Mouse (Mus musculus) layer of hippocampus, postnatal 25 days (tissue): ENCODE measurements around the gene Lrrc7. TPM values are rescaled to one million over a fixed set of nuclear protein-coding genes. Genes with fewer than 3 reads are reported as not detected.
A peak's percentile ranks its signal among the peaks of the same experiment; 100 is the strongest.

Source experiments
- DNase-seq, 2 experiments: peaks; one replicate each; pipeline ENCODE4 v3.0.0; 2022; ENCODE audit warnings: mixed read lengths in 2 of 2, low spot score in 1 of 2; ENCODE audit errors: extremely low spot score in 1 of 2
- total RNA-seq, 2 experiments: library from RNA; stranded (reverse); gene quantifications; 2 replicates each; pipeline ENCODE4 v1.2.3; 2021

The Lrrc7 gene
- total RNA-seq, 2 experiments from 2014 or later, result 101 to 138 TPM

- DNase-seq, result no peak
These were observed 192.9 kb downstream of the Lrrc7 start for GRCm38 (mm10) chr3:158369169-158369568.

GRCm38 (mm10) chr3:158365801-158366200 is 196.2 kb downstream of the Lrrc7 start:
- DNase-seq, result no peak

GRCm38 (mm10) chr3:158362091-158362490 is 199.9 kb downstream of the Lrrc7 start:
- no peak for DNase-seq

GRCm38 (mm10) chr3:158356706-158357105 is 205.3 kb downstream of the Lrrc7 start:
- no peak for DNase-seq

- no peak for DNase-seq
These were observed 205.8 kb downstream of the Lrrc7 start for GRCm38 (mm10) chr3:158356194-158356593.

DNA sequence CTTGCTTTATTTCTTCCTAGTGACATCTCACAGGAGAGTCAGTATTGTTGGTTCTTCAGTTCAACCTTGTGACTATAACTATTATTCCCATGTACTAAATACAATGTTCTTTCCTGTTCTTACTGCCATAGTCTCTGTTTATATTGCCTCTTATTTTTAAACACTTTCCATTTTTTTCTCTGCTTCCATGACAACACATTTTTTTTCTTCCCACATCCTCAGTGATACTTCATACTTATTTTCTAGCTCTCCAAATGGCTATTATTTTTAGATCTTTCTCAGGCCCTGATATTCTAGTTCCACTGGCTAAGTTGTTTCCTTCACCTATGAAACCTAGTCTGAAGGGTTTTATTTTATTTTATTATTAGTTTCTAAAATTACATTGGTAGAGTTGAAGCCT is 221.2 kb downstream of the Lrrc7 start:
- DNase-seq, result no peak

DNA sequence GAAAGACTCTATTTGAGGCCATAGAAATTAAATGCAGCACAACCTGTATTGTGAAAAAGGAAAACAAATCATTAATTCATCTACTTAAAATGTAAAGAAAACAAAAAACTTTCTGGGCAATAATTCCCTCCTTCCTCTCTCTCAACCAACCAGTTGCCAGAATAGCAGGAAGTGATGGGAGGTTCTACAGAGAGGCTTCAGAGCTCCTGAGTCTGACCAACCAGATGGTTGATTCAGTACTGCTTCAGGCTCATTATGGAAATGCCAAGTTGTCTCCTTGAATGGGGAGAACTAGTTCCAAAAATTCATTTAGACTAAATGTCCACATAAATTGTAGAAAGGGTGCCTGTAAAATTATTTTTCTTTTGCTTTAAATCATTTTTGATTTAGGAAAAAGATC is 231.9 kb downstream of the Lrrc7 start:
- DNase-seq, result no peak

GRCm38 (mm10) chr3:158310391-158310790 is 251.6 kb downstream of the Lrrc7 start:
- no peak for DNase-seq

DNA sequence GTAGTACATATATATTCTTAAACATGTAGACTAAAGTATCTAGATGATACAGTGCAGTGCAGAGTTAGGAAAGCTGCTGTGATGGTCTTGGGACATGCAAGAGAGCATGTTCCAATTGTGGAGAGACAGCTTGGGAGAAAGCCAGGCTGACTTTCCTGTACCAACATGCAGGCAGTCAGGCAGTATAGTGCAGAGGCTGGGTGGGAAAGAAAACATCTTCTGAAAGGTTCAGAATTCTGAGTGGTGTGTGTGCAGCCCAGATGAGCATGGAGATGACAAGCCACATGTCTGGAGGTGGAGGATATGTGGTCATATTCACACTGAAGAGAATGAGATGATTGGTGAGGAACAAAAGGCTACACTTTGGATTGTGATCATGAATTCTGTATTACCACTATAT is 254.6 kb downstream of the Lrrc7 start:
- no peak for DNase-seq

DNA sequence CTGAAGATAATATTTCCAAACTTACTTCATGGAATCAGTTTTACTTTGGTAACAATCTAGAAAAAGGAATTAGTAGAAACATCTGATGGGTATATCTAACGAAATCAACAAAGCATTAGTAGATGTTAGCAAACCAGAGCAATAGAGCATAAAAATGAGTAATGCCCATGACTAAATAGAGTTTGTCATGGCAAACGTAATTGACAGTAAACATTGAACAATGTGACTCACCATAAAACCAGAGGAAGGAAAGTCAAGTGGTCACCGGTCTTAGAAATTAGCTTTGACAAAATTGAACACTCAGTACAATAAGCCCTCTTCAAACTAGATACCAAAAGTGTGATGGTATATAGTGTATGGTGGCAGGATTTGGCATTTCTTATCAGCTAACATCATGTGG is 263.3 kb downstream of the Lrrc7 start:
- DNase-seq, result no peak

DNA sequence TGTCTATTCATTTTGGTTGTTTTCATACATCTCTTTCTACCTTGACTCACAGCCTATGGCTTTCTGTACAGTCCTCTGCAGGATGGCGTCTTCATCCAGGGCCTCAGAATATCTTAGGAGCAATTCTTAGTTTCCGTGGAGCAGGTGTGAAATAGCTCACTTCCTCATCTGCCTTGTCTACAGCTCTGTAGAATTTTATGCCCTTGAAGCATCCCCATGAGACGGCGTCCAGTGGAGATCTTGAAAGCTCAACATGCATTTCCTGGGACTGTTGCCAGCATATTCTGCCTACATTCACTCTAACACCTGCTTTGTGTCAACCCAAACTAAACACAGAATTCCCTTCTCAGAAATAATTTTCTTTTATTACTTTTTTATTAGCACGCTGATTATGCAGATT is 267.0 kb downstream of the Lrrc7 start:
- no peak for DNase-seq

DNA sequence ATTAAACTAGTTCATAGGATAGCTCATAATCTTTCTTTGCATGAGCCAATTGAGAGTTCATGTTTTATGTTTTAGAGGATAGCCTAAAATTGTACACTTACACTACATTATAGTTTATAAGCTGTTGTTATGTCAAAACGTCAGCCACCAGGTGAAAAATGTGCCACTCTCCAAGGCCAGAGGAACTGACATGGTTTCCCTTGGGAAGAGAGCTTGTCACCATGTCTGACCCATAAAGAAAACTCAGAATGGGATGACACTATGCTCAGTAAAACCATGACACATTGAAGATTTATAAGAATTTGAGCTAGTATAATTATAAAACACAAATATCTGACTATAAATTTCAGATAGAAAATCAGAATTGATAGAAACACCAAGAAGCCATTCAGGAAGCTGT is 277.6 kb downstream of the Lrrc7 start:
- DNase-seq, result no peak

DNA sequence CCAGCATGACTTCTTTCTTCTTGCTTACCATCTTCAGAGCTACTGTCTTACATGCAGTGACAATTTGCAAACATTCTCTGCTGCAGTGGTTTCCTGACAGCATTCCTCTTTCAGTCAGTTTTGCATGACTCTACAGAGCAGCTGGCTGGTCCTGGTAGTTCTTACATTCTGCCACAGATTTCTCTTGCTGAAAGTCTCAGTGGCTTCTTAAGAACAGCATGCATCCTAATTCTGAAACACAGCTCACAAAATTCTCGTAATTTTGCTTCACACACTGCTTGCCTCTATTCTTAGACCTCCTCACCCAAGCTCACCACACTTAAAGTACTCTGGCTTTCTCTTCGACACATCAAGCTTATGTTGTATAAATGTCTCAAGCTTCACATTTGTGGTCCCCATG is 283.4 kb downstream of the Lrrc7 start:
- no peak for DNase-seq

DNA sequence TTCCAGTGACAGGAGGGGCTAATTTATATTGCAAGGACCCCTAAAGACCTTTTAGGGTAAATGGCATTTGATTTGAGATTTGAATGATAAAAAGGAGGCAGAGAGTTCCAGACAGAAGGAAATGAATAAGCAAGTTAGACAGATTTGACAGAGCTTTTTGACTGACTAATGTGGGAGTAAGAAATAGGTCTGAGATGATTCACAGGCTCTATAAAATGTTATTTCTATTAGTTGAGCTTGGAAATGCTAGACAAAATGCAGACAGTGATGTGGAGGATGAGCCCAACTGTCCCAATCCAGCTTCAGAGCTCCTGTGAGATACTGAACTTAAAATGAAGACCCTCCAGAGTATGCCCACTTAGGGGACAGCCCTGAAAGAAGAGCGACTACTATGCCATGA is 289.3 kb downstream of the Lrrc7 start:
- no peak for DNase-seq

DNA sequence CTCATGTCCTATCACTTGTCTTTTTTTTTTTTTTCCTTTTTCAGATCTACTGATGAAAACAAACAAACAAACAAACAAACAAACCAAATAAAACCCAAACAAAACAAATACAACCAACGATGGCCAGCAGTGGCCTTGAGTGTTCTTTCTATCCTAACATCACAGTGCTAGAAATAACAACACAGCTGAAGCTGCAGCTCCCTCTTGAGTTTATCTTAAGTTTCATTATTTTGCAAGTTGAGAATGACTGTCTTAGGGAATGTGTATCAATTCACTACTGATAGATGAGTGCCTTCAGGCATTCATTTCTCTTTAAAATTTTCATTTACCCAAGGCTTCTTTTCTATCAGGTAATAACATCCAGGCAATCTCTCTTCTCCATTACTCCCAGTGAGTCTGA is 291.1 kb downstream of the Lrrc7 start:
- no peak for DNase-seq

- no peak for DNase-seq
These were observed 309.4 kb downstream of the Lrrc7 start for GRCm38 (mm10) chr3:158252576-158252975.

DNA sequence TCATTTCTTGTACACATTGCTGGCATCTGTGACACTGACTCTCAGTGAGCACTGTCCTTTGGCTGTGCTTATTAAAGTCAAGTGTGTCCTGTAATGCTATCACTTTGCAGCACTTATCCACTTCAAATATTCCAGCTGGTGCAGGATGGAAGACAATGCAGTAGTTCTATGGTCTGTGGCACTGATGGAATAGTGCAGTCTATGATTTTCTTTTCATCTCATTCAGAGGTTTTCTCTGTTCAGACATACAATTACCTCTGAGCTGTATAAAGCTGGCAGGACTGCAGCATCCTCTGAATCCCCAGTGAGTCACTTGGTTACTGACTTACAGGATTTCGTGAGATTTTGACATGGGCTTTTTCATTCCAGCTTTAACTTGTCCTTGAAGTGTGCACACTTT is 314.3 kb downstream of the Lrrc7 start:
- DNase-seq, result no peak

DNA sequence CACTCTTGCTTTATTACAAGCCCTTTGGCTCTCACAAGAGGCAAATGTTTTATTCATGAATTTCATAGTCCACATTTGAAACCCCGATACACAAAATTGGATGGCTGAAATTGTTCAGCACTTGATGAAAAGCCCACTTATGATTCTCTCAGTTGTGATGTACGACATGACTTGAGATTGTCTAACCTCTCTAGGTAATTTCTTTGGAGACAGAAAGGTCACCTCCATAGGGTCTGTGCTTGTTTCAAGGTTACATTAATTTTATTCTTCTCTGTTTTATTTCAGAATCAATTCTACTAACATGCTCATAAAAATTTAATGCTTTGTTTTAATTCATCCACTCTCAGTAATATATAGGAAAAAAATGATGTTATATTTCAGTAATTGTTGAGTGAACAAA is 351.4 kb downstream of the Lrrc7 start:
- no peak for DNase-seq

DNA sequence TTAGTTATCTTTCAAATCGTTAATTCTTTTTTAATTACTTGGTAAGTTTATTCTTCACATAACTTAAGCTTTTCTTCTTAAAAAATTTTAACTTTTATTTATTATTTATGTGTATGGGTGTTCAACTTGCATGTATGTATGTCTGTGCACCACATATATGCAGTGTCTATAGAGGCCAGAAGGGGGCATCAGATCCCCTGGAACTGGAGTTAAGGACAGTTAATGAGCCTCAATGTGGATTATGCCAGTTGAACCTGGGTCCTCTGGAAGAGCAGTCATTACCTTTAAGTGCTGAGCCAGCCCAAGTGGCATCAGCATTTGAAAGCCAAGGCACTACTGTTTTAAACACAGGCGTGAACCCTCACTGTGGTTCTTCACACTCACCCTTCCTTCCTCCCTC is 352.0 kb downstream of the Lrrc7 start:
- DNase-seq, result peak in 1 of 2 experiments; percentile 54

DNA sequence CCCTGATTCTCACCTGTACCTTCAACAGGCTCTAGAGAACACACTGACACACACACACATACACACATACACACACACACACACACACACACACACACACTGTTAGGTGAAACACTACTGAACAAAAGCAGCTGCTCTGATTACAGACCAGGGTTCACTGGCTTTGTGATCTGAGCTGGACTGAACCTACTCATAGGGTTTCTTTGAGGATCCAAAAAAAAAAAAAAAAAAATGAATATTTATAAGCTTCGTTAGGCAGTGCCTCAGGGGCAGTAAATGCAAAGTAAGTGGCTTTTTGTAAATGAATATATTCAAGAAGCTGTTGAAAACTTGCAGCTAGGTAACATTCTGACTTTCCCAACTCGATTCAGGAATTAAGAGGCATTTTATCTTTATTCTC is 354.2 kb downstream of the Lrrc7 start:
- no peak for DNase-seq

- no peak for DNase-seq
These were observed 359.2 kb downstream of the Lrrc7 start for GRCm38 (mm10) chr3:158202776-158203175.

DNA sequence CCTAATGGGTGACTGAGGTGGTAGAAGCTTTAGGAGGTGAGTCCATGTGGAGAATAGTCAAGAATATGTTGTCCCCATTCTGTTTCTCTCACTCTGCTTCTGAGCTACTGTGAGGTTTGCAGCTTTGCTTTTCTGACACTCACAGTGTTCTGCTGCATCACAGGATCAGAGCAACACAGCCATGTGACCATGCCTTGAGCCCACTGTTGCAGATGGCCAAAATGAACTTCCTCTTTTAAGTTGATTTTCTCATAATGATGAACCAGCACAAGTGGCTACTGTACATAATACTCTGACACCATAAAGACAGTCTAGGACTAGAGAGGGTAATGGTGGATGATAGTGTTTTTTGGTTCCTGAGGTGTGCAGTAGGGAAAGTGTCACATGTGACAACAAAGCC is 366.6 kb downstream of the Lrrc7 start:
- no peak for DNase-seq

- no peak for DNase-seq
These were observed 368.8 kb downstream of the Lrrc7 start for GRCm38 (mm10) chr3:158193229-158193628.
